Mouse (Mus musculus) hindbrain, postnatal 0 days (tissue): ENCODE data around the gene Kansl1l. TPM values are rescaled to one million over a fixed set of nuclear protein-coding genes. Genes with fewer than 3 reads are reported as not detected.

Source experiments
- ATAC-seq: fragments of 200-750 bp; cut with Nextera tagmentation; 2 replicates; pipeline ENCODE4 v1.8.0; 2017; ENCODE audit warnings: mild to moderate bottlenecking, moderate TSS enrichment, moderate library complexity
- DNase-seq: peaks from one replicate; pipeline ENCODE4 v3.0.0-alpha.2; 2015; ENCODE audit warnings: low spot score
- H3K27ac ChIP-seq: fragments of 300-500 bp; sonication (generic); 2 replicates; pipeline ENCODE4 v1.5.1; 2014; ENCODE audit warnings: mild to moderate bottlenecking
- H3K27me3 ChIP-seq: fragments of 300-500 bp; sonication (generic); 2 replicates; pipeline ENCODE4 v1.6.1; 2014; ENCODE audit warnings: low read length, mixed read lengths; ENCODE audit not compliant: insufficient read depth
- H3K36me3 ChIP-seq: fragments of 300-500 bp; sonication (generic); 2 replicates; pipeline ENCODE4 v1.6.1; 2014; ENCODE audit warnings: low read length, mixed read lengths; ENCODE audit not compliant: insufficient read depth
- H3K4me1 ChIP-seq: fragments of 300-500 bp; sonication (generic); 2 replicates; pipeline ENCODE4 v1.6.1; 2014; ENCODE audit warnings: antibody characterized with exemption, low read length, mixed read lengths; ENCODE audit not compliant: insufficient read depth
- H3K4me2 ChIP-seq: fragments of 300-500 bp; sonication (generic); 2 replicates; pipeline ENCODE4 v1.6.1; 2014; ENCODE audit warnings: low read depth, mild to moderate bottlenecking, low read length, moderate library complexity, mixed read lengths
- H3K4me3 ChIP-seq: fragments of 300-500 bp; sonication (generic); 2 replicates; pipeline ENCODE4 v1.5.1; 2014; ENCODE audit warnings: low read length
- H3K9ac ChIP-seq: fragments of 300-500 bp; sonication (generic); replicated peaks from 2 replicates; pipeline ENCODE4 v1.6.1; 2014; ENCODE audit warnings: mild to moderate bottlenecking, low read length, moderate library complexity, mixed read lengths
- H3K9me3 ChIP-seq: fragments of 300-500 bp; sonication (generic); 2 replicates; pipeline ENCODE4 v1.6.1; 2016; ENCODE audit warnings: low read length, mixed read lengths
- CTCF ChIP-seq: IDR thresholded peaks from 2 replicates; pipeline ENCODE4 v1.5.1; 2016; ENCODE audit warnings: antibody characterized with exemption, control low read depth, low read depth
- WGBS: fragments of 180-500 bp; shearing (Covaris S2); extraction: QIAGEN DNeasy Blood & Tissue Kit; methylation state at CpG from one replicate; pipeline ENCODE4 v1.1.7; 2014; 5-methylcytosine and 5-hydroxymethylcytosine counted together
- polyA plus RNA-seq: library from polyadenylated mRNA; unstranded; fragments of >200 nt; fragmentation: Nextera tagmentation; extraction: Ambion mirVana; gene quantifications from 2 replicates; pipeline ENCODE4 v1.2.1, GENCODE M21; 2015
- total RNA-seq: library from RNA; depleted of rRNA; stranded (reverse); fragments of >200 nt; gene quantifications from 2 replicates; pipeline ENCODE4 v1.2.3, GENCODE M21; 2014

Kansl1l gene
- total and polyA plus RNA-seq, 2 experiments from 2014 or later = 10.1 to 19.3 TPM

DNA sequence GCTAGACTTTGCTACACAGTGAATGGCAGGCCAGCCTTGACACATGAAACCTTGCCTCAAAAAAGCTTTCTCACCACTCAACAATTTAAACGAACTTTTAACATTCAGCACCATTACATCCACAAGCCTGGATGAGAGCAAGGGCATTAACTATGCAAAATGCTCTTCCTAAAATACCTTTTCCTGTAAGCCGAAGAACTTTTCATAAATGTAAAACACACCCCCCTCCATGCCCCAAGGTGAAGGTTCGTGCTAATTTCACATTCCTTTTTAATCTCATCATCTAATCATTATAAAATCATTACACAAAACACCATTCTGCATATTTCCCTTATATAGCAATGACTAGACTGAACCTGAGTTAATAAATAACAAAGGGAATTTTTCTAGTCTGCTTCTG lies 19.8 kb upstream of the Kansl1l start:
- 84% methylated on average over 3 of the region's 3 CpGs for WGBS
- Histone ChIP-seq H3K4me2 (no peak overlapping the region), H3K4me3 (no peak overlapping the region), H3K4me1 (no peaks in the 10 kb centered on the region), H3K36me3 (no peaks in the 10 kb centered on the region), H3K9me3 (no peaks in the 10 kb centered on the region), H3K9ac (no peak overlapping the region), H3K27ac (no peak overlapping the region), H3K27me3 (no peaks in the 10 kb centered on the region)
- ATAC-seq (no peak), DNase-seq (no peak)
- TF ChIP-seq CTCF = no peak

DNA sequence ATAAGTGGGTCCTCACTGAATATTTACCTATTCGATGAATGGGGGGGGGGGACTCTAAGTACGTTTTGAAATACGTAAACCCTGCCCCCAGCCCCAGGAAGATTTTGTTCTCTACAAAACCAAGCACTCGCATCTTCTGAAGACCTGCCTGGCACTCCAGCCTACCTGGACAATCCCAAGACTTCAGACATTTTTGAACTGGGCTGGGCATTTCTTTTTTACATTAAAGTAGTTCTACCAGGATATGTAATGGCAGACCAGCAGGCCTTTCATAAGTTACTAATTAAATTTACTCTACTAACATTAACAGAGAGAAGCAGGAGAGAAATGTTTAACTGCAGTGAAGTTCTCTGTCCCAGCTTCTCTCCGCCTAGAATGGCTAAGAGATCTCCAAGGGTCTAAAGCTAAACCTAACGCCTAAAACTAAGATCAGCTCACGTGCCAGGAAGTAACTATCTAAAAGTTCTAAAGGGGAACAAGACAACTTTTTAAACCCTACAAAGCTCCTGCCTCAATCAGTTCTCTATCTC lies 15.3 kb upstream of the Kansl1l start:
- ATAC-seq = no peak
- DNase-seq = no peak
- no peak for TF ChIP-seq CTCF
- WGBS = 87% methylated on average over 7 of the region's 7 CpGs
- Histone ChIP-seq H3K4me3 (no peak overlapping the region), H3K9me3 (no peaks in the 10 kb centered on the region), H3K27me3 (no peaks in the 10 kb centered on the region), H3K4me1 (no peaks in the 10 kb centered on the region), H3K4me2 (no peak overlapping the region), H3K36me3 (no peaks in the 10 kb centered on the region), H3K9ac (no peak overlapping the region), H3K27ac (no peak overlapping the region)

DNA sequence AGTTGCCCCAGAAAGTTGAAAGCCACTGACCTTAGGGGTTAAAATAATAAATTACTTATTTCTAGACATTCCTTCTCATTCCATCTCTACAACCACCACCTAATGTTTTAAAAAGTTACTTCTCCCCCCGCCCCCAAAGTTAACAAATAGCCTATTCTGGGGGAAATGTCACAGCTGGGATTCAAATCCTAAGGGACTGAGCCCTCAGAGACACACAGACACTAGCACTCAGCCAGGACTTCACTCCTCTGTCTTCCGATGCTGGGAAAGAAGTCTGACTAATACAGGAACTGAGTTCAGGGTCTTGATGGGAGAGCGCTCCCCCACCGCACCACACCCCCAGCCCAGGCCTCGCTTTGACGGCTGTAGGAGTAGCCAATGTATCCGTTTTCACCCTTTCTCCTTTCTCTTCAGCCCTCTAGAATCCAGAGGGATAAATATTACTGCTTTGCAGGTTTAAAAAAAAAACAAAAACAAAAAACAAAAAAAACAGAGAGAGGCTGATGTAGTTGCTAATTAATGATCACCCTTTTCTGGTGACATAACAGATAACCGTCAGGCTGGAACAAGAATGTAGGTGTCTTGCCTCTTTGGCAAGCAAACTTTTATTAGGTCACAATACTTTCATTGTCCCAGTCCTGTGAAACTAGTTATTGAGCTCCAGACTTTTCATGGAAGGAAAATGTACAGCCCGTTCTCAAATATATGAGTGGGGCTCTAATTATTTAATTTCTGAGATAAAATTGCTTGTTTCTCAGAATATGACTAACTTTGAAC lies 14.7 kb upstream of the Kansl1l start:
- H3K9me3 ChIP-seq = no peaks in the 10 kb centered on the region
- H3K9ac ChIP-seq = no peak overlapping the region
- DNase-seq = no peak
- no peaks in the 10 kb centered on the region for H3K4me1 ChIP-seq
- no peak for ATAC-seq
- 75% methylated on average over 9 of the region's 9 CpGs for WGBS
- no peaks in the 10 kb centered on the region for H3K36me3 ChIP-seq
- H3K27me3 ChIP-seq = no peaks in the 10 kb centered on the region
- H3K4me3 ChIP-seq = no peak overlapping the region
- no peak overlapping the region for H3K4me2 ChIP-seq
- no peak for TF ChIP-seq CTCF
- no peak overlapping the region for H3K27ac ChIP-seq

DNA sequence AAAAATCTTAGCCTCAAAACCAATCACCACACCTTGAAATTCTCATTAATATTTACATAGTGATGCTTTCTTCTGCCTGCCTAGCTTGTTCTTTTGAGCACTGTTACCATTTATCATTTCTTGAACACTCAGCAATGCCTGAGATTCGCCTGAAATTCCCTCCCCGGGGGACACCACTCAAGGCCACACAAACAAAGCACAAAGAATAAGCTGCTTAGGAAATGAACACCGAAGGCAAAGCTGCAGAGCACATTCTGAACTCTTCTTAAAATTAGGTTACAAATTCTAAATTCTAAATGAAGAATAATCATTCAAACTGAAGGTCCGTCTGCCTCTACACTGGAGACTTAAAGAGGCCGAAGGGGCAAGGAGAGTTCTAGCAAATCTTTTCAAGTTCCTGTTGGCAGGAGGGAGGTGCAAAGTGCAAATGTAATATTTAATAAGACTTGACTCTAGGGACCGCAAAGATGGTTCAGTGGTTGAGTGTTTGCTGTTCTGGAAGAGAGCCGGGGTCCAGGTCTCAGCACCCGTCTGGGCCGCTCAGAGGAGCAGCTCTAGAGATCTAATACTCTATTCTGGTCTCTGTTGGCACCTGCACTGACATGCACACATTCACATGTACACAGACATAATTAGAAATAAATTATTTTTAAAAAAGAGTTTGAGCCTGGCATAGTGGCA lies 12.2 kb upstream of the Kansl1l start:
- H3K9ac ChIP-seq = no peak overlapping the region
- 66% methylated on average over 9 of the region's 9 CpGs for WGBS
- DNase-seq (no peak), ATAC-seq (no peak)
- H3K27ac ChIP-seq = no peak overlapping the region
- no peak overlapping the region for H3K4me3 ChIP-seq
- no peak for TF ChIP-seq CTCF
- H3K9me3 ChIP-seq = no peaks in the 10 kb centered on the region
- no peaks in the 10 kb centered on the region for H3K27me3 ChIP-seq
- H3K4me1 ChIP-seq = no peaks in the 10 kb centered on the region
- no peak overlapping the region for H3K4me2 ChIP-seq
- no peaks in the 10 kb centered on the region for H3K36me3 ChIP-seq

DNA sequence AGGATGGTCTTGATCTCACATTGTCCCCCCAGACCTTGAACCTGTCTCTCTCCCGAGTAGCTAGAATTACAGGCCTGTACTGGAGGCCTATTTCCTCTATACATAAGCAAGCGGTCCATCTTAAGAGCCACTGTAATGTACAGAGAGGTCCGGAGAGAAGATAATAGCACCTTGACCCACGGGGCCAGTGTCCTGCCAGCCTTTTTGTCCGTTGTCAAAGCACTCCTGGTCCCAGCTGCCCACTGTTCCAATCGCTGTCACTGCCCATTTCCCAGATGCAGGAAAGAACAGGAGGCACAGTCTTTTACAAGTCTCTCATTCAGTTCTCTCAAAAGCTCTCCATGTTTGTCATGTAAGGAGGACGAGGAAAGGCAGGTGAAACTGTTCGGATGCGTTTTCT lies 4.6 kb upstream of the Kansl1l start:
- Histone ChIP-seq H3K9me3 (no peaks in the 10 kb centered on the region), H3K4me3 (no peak overlapping the region), H3K4me1 (no peaks in the 10 kb centered on the region), H3K36me3 (no peaks in the 10 kb centered on the region), H3K27me3 (no peaks in the 10 kb centered on the region), H3K27ac (no peak overlapping the region), H3K9ac (no peak overlapping the region), H3K4me2 (no peak overlapping the region)
- ATAC-seq (no peak), DNase-seq (no peak)
- no peak for TF ChIP-seq CTCF
- 74% methylated on average over 9 of the region's 9 CpGs for WGBS

DNA sequence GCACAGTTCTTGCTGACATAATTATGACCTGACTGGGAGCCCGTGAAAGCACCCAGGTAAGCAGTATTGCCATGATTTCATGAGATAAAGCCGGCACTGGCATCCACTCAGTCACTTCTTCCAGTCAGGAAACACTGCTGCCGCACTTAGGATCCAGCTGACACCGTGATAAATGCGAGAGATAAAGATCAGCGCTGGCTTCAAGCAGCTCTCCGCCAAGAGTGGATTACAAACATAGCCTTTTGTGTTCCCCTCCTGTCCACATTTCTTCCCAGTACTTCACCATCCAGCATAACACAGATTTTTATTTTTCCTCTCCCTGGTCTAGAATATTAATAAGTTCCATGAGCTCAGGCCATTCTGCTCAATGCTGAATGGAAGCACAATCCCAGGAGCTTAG lies 2.9 kb upstream of the Kansl1l start:
- Histone ChIP-seq H3K27me3 (no peaks in the 10 kb centered on the region), H3K4me1 (no peaks in the 10 kb centered on the region), H3K4me2 (no peak overlapping the region), H3K27ac (no peak overlapping the region), H3K36me3 (no peaks in the 10 kb centered on the region), H3K9me3 (no peaks in the 10 kb centered on the region), H3K4me3 (no peak overlapping the region), H3K9ac (no peak overlapping the region)
- no peak for TF ChIP-seq CTCF
- 21% methylated on average over 7 of the region's 7 CpGs for WGBS
- DNase-seq (peak; percentile 14), ATAC-seq (no peak)
